Mouse (Mus musculus) G1E (cell line): Measurements from ENCODE around the gene Mrpl10. TPM values are rescaled to one million over a fixed set of nuclear protein-coding genes. Genes with fewer than 3 reads are reported as not detected.

Experiments
- ATAC-seq: 2 replicates; pipeline ENCODE4 v1.8.0; 2016; ENCODE audit warnings: mild to moderate bottlenecking; ENCODE audit not compliant: insufficient number of reproducible peaks, poor library complexity, low FRiP score, severe bottlenecking; ENCODE audit errors: extremely low read depth
- DNase-seq: peaks from one replicate; pipeline ENCODE4 v3.0.0; 2012; ENCODE audit warnings: low spot score
- H3K27me3 ChIP-seq: 2 replicates; pipeline ENCODE4 v1.6.1; 2012; ENCODE audit warnings: mild to moderate bottlenecking, low read length, inconsistent platforms; ENCODE audit not compliant: insufficient read depth
- H3K36me3 ChIP-seq: replicated peaks from 2 replicates; pipeline ENCODE3; 2012; ENCODE audit warnings: mild to moderate bottlenecking, inconsistent platforms
- H3K4me1 ChIP-seq: 2 replicates; pipeline ENCODE4 v1.6.1; 2012; ENCODE audit warnings: low read depth, low read length, inconsistent platforms, mixed read lengths; ENCODE audit not compliant: insufficient read depth
- H3K4me3 ChIP-seq: 2 replicates; pipeline ENCODE4 v1.5.1; 2012; ENCODE audit warnings: low read depth, mild to moderate bottlenecking, inconsistent platforms, low read length, moderate library complexity, mixed read lengths
- H3K9me3 ChIP-seq: replicated peaks from 2 replicates; pipeline ENCODE4 v1.6.1; 2012; ENCODE audit warnings: inconsistent platforms
- CTCF ChIP-seq: IDR thresholded peaks from 2 replicates; pipeline ENCODE4 v1.5.1; 2012; ENCODE audit warnings: low read depth, low read length, inconsistent platforms, mixed read lengths
- GATA1 ChIP-seq: IDR thresholded peaks from 2 replicates; pipeline ENCODE4 v1.6.1; 2012; ENCODE audit warnings: borderline replicate concordance, low read length, inconsistent platforms, mixed read lengths
- GATA2 ChIP-seq: IDR thresholded peaks from 2 replicates; pipeline ENCODE4 v1.6.1; 2012; ENCODE audit warnings: low read depth, low read length, inconsistent platforms, borderline replicate concordance
- POLR2AphosphoS5 ChIP-seq: IDR thresholded peaks from 2 replicates; pipeline ENCODE4 v1.6.1; 2012; ENCODE audit warnings: low read depth, low read length, inconsistent platforms; ENCODE audit not compliant: insufficient replicate concordance
- TAL1 ChIP-seq: conservative IDR thresholded peaks from 2 replicates; pipeline ENCODE4 v1.6.1; 2012; ENCODE audit warnings: low read depth, low read length, inconsistent platforms, mixed read lengths
- polyA plus RNA-seq: library from polyadenylated mRNA; stranded (reverse); fragments of >175 nt; gene quantifications from 2 replicates; pipeline ENCODE4 v1.2.3, GENCODE M21; 2012
- total RNA-seq, 2 experiments: library from RNA; stranded (forward) in 1 of 2; stranded (reverse) in 1 of 2; fragments of 200-1000 nt in 1 of 2; fragments of >200 nt in 1 of 2; fragmentation: Nextera tagmentation in 1 of 2; gene quantifications; 2 replicates each; pipeline ENCODE4 v1.2.3; 2014 to 2017

Mrpl10 gene
- total and polyA plus RNA-seq, 3 experiments = 36.2 to 71.4 (median 37.8) TPM

- no peaks in the 10 kb centered on the region for H3K9me3 ChIP-seq
- peaks cover 41% of the 10 kb centered on the region for H3K4me1 ChIP-seq
- H3K4me3 ChIP-seq = peak overlapping the region; percentile 89
- ATAC-seq (no peak), DNase-seq (peak; percentile 50)
- peaks cover 74% of the 10 kb centered on the region for H3K36me3 ChIP-seq
- TF ChIP-seq TAL1 (no peak), GATA1 (no peak), GATA2 (no peak), POLR2AphosphoS5 (no peak), CTCF (no peak)
- no peaks in the 10 kb centered on the region for H3K27me3 ChIP-seq
Measured at GRCm38 (mm10) chr11:97050944-97051586, 9.7 kb downstream of the Mrpl10 start.

GRCm38 (mm10) chr11:97052219-97052646 is 10.9 kb downstream of the Mrpl10 start:
- H3K36me3 ChIP-seq = peaks cover 74% of the 10 kb centered on the region
- DNase-seq = peak; percentile 79

GRCm38 (mm10) chr11:97063274-97063920 is 22.0 kb downstream of the Mrpl10 start:
- no peak overlapping the region for H3K4me3 ChIP-seq
- no peaks in the 10 kb centered on the region for H3K27me3 ChIP-seq
- H3K9me3 ChIP-seq = no peaks in the 10 kb centered on the region
- no peak for TF ChIP-seq TAL1
- TF ChIP-seq POLR2AphosphoS5 = no peak
- no peak for TF ChIP-seq CTCF
- TF ChIP-seq GATA2 = no peak
- TF ChIP-seq GATA1 = no peak
- ATAC-seq (no peak), DNase-seq (no peak)
- H3K36me3 ChIP-seq = peaks cover 96% of the 10 kb centered on the region
- 0 out of 2 replicates have a peak, but pooled peaks cover under 1% of the 10 kb centered on the region for H3K4me1 ChIP-seq

More at GRCm38 (mm10) chr11:97052219-97052646, 10.9 kb downstream of the Mrpl10 start:
- no peaks in the 10 kb centered on the region for H3K9me3 ChIP-seq
- peaks cover 36% of the 10 kb centered on the region for H3K4me1 ChIP-seq
- H3K27me3 ChIP-seq = no peaks in the 10 kb centered on the region
- peak; percentile 45 for ATAC-seq
- H3K4me3 ChIP-seq = peak overlapping the region; percentile 89
- TF ChIP-seq CTCF (no peak), GATA2 (no peak), POLR2AphosphoS5 (no peak), TAL1 (no peak), GATA1 (no peak)

GRCm38 (mm10) chr11:97063921-97064295 is 22.5 kb downstream of the Mrpl10 start:
- Histone ChIP-seq H3K4me1 (no peaks in the 10 kb centered on the region), H3K4me3 (no peak overlapping the region), H3K9me3 (no peaks in the 10 kb centered on the region), H3K36me3 (peaks cover 96% of the 10 kb centered on the region), H3K27me3 (no peaks in the 10 kb centered on the region)
- DNase-seq (no peak), ATAC-seq (no peak)
- TF ChIP-seq GATA1 (no peak), CTCF (no peak), TAL1 (no peak), POLR2AphosphoS5 (no peak), GATA2 (no peak)

GRCm38 (mm10) chr11:97065538-97066295 is 24.4 kb downstream of the Mrpl10 start:
- no peaks in the 10 kb centered on the region for H3K9me3 ChIP-seq
- no peak for ATAC-seq
- H3K36me3 ChIP-seq = peaks cover 84% of the 10 kb centered on the region
- no peaks in the 10 kb centered on the region for H3K27me3 ChIP-seq
- no peak overlapping the region for H3K4me3 ChIP-seq
- no peak for DNase-seq
- TF ChIP-seq POLR2AphosphoS5 (no peak), CTCF (no peak), GATA2 (no peak), GATA1 (no peak)
- no peaks in the 10 kb centered on the region for H3K4me1 ChIP-seq

GRCm38 (mm10) chr11:97066656-97067360 is 25.4 kb downstream of the Mrpl10 start:
- Histone ChIP-seq H3K27me3 (no peaks in the 10 kb centered on the region), H3K4me1 (no peaks in the 10 kb centered on the region), H3K36me3 (peaks cover 74% of the 10 kb centered on the region), H3K4me3 (no peak overlapping the region), H3K9me3 (no peaks in the 10 kb centered on the region)
- TF ChIP-seq CTCF = no peak
- TF ChIP-seq GATA1 = no peak
- DNase-seq (no peak), ATAC-seq (no peak)
